Mouse (Mus musculus) myocyte (in vitro differentiated cells): Measurements from ENCODE around the gene Epb41l1.

Experiments
- CEBPB ChIP-seq: IDR thresholded peaks from 2 replicates; pipeline ENCODE4 v1.6.1; 2011; ENCODE audit warnings: mild to moderate bottlenecking, moderate library complexity; ENCODE audit not compliant: poor library complexity, insufficient read depth, severe bottlenecking
- E2F4 ChIP-seq: IDR thresholded peaks from one replicate; pipeline ENCODE4 v1.6.1; 2011; ENCODE audit warnings: mild to moderate bottlenecking, control low read depth, moderate library complexity; ENCODE audit not compliant: insufficient read depth
- MYOD1 ChIP-seq, 3 experiments: IDR thresholded peaks; one replicate each; pipeline ENCODE4 v1.6.1; 2011; ENCODE audit warnings: control low read depth in 2 of 3, low read depth in 2 of 3, mild to moderate bottlenecking in 2 of 3, moderate library complexity in 1 of 3; ENCODE audit not compliant: insufficient read length in 2 of 3, control insufficient read depth in 1 of 3
- POLR2A ChIP-seq: IDR thresholded peaks from one replicate; pipeline ENCODE4 v1.6.1; 2011; ENCODE audit warnings: low read depth, mild to moderate bottlenecking, control low read depth, moderate library complexity; ENCODE audit not compliant: insufficient read length
- POLR2AphosphoS2 ChIP-seq: IDR thresholded peaks from one replicate; pipeline ENCODE4 v1.6.1; 2011; ENCODE audit warnings: low read depth, control low read depth; ENCODE audit not compliant: insufficient read length
- REST ChIP-seq: IDR thresholded peaks from one replicate; pipeline ENCODE4 v1.6.1; 2011; ENCODE audit warnings: mild to moderate bottlenecking, control low read depth, moderate library complexity; ENCODE audit not compliant: insufficient read depth, insufficient read length
- TCF12 ChIP-seq: IDR thresholded peaks from one replicate; pipeline ENCODE4 v1.6.1; 2011; ENCODE audit warnings: mild to moderate bottlenecking, control low read depth; ENCODE audit not compliant: poor library complexity, insufficient read depth, severe bottlenecking

DNA sequence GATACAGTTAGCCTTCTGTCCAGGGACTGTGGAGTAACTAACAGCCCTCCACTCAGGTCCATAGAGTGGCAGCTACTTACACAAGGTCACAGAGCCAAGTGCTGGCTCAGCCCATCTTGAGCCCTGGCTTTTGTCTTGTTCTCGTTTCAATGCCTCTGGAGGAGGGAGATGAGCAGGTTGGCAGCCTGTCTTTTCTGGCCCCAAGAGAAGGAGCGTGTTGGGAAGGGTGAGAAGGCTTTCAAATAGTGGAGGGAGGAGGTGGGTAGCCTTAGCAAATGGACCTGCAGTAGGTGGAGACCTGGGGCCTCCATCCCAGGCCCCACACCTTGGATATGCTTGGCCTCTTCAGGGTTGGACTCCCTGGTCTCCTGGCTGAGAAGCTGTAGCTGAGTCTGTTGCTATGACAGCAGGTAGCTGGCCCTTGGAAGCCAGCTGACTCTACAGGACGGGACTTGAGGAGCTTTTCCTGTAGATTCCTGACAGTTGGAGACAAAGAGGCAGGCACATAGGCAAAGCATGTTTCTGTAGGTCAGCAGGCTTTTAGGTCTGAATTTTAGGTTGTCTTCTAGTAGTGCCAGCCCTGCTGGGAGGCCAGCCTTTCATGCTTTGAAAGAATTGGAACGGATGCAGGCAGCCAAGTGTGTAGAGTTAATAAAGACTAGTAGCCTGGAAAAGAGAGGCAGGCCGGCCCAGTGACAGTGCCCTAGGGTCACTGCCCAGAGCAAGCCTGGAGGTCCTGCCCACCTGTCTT, 76.3 kb downstream of the Epb41l1 start:
- TF ChIP-seq POLR2AphosphoS2 (no peak), CEBPB (no peak), MYOD1 (IDR thresholded peaks at IDR 0.05; ENCODE audit: control insufficient read depth in 1 of 3, insufficient read length in 2 of 3, low read depth in 2 of 3) (no peak), E2F4 (no peak), POLR2A (no peak), TCF12 (no peak), REST (no peak)
